Mouse (Mus musculus) ovary, adult 18-20 months (tissue): ENCODE data around the gene Icmt.

Experiments
- DNase-seq: peaks from one replicate; pipeline ENCODE4 v3.0.0; 2022; ENCODE audit warnings: low spot score, mixed read lengths

Gene Icmt

DNA sequence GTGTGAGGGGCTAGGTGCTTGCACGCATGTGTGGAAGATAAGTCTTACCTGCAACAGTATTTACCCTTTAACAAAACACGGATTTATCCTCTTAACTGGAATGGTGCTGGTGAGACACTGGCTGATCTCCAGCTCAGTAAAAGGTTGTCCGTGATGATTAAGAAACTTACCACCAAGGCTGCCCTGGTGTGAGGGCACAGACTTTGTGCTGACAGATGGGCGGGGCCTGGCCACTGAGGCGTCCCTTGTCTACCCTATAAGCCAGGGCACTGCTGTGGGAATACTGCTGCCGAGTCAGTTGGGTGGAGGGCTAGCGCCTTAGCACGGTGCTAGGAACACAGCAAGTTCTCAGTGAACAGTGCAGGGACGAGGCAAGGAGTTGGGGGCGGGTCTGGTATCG lies 5.0 kb downstream of the Icmt start:
- DNase-seq = no peak

DNA sequence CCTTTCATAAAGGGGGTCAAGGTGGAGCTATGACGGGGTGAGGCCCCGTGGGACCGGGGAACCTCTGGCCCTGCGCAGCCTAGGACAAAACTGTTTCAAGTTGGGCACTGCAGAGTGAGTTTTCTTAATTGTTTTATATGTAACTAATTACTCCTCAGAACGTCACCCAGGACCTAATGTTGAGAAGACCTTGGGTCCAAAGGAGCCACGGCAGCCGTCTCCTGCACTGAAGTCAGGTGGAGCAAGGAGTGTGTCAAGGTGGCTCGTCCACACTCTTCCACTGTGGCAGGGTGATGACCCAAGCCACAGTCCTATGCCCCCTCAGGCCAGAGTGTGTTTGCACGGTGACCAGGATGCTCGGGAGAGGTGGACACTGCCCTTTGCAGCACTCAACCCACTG lies 6.1 kb downstream of the Icmt start:
- no peak for DNase-seq

GRCm38 (mm10) chr4:152304685-152305084 lies 7.7 kb downstream of the Icmt start:
- no peak for DNase-seq

- no peak for DNase-seq
These were observed 9.0 kb downstream of the Icmt start for GRCm38 (mm10) chr4:152305991-152306390.

DNA sequence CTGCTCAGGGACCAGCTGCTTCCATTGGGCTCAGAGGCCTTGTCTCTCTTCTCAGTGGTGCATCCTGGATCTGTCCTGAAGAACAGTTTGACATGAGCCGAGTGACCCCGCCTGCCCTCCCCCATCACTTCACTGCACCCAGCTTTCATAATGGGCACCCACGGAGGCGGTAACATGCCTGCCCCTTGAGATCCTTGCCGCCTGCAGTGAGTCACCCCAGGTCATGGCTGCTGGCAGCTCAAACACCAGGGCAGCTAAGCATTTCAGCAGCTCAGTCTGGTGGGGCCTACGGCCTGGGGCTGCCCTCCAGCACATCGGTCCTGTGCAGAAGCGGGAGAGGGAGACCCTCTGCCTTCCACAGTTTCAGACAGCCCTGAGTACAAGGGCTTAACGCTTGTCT lies 10.5 kb downstream of the Icmt start:
- DNase-seq = no peak

DNA sequence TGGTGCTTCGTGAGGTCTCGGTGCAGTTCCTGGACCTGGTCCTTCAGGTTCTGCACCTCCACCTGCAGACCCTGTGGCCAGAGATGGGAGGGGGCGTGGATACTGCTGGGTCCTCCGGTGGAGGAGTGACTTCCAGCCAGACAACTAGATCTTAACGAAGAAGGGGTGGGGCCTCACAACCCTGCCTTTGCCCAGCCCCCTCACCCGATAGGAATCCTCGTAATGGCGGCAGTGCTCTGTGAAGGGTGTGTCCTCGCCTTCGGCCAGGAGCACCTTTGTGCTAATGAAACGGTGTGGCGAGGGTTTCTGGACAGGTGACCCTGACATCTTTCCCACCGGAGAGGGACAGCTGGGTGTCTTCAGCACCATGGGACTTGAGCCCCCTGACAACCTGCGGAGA lies 15.2 kb downstream of the Icmt start:
- no peak for DNase-seq

GRCm38 (mm10) chr4:152313211-152313632 lies 16.2 kb downstream of the Icmt start:
- DNase-seq = no peak

DNA sequence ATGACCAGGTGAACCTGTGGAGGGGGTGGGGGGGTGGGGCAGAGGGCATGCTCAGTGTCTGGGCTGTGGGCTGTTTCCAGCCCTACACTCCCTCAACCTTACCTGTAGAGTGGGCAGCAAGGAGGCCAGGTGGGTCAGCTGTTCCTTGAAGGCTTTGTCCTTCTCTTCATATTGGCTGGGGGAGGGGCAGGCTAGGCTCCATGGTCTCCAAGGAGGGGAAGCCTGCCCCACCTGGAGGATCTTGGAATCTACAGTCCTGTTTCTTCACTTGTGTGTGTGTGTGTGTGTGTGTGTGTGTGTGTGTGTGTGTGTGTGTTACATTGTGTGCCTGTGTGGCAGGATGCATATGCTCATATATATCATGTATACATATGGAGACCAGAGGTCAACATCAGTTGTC lies 16.9 kb downstream of the Icmt start:
- DNase-seq = no peak

GRCm38 (mm10) chr4:152315498-152316213 lies 18.6 kb downstream of the Icmt start:
- no peak for DNase-seq

- DNase-seq = no peak
These were observed 20.6 kb downstream of the Icmt start for GRCm38 (mm10) chr4:152317631-152318033.

- peak; percentile 24 for DNase-seq
These were observed 21.6 kb downstream of the Icmt start, which contains the start of gene Rnf207 for GRCm38 (mm10) chr4:152318517-152319234. Gene Rnf207 (minus strand): TSS chr4:152318993.

DNA sequence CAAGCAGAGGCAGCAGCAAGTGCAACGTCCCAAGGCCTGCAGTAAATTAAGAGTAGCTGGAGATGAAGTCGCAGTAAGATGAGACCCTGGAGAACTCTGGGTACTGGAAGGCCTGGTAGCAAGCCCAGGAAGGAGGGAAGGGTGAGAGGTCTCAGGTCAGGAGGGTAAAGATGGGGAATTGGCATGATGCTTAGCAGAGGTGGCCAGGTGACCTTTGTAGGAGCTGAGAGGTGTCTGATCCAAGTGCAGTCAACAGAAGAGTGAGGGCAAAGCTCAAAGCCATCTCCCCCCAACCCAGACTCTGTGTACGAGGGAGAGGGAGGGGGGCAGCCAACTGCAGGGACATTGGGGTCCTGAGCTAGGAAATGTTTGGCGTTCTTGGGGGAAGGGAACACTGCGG lies 24.4 kb downstream of the Icmt start:
- no peak for DNase-seq

DNA sequence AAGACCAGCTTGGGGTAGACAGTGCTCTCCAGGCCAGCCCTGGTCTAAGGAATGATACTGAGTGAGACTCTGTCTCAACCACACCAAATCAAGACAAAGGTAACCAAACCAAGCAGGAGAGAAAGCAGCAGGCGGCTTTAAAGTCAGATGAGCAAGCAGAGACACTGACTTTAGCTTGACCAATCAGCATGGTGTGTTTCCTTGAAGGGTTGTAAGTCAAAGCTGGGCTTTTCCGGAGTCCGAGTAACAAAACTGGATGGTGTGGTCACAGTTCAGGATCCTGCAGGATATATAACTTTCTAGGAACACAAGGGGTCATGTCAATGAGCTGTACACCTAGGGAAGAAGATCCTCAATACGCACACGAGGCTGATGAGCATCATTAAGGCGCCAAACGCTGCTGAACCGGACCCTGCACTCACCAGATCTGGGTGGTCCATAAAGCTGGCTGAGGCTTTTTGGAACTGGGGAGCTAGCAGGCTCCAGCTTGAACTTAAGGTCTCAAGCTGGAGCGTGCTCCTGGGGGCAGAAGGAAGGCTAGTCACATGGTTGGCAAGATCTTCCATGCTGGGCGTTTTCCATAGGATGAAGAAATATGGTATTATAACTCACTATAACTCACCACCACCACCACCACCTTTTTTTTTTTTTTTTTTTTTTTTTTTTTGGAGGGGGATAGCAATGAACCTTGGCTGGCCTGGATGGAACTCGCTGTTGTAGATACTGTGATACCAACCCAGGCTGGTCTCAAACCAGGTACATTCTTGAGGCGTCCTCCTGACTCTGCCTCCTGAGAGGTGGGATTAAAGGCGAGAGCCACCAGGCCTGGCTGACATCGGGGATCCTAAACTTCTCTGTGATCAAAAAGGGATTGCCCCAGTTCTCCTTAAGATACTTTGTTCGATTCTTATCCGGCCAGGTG lies 27.9 kb downstream of the Icmt start:
- DNase-seq = no peak

GRCm38 (mm10) chr4:152325574-152326411 lies 28.8 kb downstream of the Icmt start, which contains the start of gene Rpl22:
Gene Rpl22 (plus strand): TSS chr4:152325742.
- DNase-seq = peak; percentile 94

- no peak for DNase-seq
These were observed 29.5 kb downstream of the Icmt start for GRCm38 (mm10) chr4:152326543-152326942.

DNA sequence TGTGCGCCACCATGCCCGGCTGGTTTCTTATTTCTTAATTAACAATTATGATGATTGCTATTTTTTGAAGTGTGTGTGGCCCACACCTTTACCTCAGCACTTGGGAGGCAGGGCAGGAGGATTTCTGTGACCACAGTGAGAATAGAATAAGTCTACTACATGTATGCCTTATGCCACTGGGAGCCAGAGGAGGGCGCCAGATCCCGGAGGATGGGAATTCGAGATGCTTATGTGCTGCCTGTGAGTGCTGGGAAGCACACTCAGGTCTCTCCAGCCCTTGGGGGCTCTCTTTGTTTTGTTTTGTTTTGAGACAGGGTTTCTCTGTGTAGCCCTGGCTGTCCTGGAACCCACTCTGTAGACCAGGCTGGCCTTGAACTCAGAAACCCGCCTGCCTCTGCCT lies 31.7 kb downstream of the Icmt start:
- no peak for DNase-seq

DNA sequence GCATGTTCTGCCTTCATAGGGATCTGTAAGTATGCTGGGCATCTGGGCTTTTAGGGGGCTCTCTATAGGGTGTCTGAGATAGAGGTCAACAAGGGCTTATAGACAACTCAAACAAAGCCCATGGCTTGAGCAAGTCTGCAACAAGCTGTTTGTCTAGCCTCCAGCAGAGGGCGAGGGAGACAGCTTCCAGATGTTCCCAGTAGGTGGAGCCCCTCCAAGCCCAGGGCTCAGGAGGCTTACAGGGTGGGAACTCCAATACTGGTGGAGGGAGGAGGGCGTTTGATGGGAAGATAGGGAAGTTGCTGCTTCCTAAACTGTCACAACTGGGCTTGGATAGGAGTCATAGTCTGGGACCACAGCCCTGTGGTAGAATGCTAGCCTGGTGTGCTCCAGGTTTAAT lies 35.9 kb downstream of the Icmt start:
- peak; percentile 24 for DNase-seq

DNA sequence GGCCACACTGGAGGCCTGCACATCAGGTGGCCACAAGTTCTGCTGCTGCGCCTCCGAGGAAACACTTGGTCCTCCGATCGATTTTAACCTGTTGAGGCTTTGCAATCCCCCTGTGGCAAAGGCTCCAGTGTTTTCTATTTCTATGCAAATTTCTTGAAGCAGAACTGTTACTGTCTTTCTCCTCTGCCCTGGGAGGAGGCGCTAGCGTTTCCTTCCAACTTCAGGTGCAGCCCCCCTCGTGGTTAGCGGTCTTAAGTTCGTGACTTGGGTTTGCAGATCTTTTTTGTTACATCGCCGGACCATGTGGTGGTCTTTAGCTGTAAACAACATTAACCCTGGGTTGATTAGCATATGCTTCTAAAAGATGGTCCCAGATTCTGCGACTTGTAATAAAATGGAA lies 36.6 kb downstream of the Icmt start:
- DNase-seq = no peak

DNA sequence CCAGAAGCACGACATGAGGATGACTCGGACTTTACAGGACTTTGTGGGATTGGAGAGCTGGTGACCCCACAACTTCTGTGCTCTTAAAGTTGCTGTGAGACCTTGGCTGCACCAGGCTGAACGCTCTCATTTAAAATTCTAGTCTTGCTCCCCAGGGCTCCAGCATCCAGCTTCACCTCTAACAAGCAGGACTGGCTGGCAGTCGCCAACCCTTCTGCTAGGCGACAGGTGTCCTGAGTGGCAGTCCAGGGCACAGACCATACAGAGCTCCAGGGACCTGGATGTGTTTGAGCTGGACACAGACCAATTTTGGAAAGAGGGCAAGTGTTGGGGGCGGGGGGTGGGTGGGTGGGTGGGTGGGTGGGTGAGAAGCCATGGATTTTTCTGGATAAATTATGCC lies 40.7 kb downstream of the Icmt start:
- no peak for DNase-seq

- no peak for DNase-seq
These were observed 41.6 kb downstream of the Icmt start, which contains the start of gene Chd5 for GRCm38 (mm10) chr4:152338419-152339292. Gene Chd5 (plus strand): TSS chr4:152338651.
